Mouse (Mus musculus) stomach, postnatal 0 days (tissue): Measurements from ENCODE around the gene Asb16. TPM values are rescaled to one million over a fixed set of nuclear protein-coding genes. Genes with fewer than 3 reads are reported as not detected.

Experiments
- ATAC-seq: fragments of 200-750 bp; cut with Nextera tagmentation; 2 replicates; pipeline ENCODE4 v1.8.0; 2017; ENCODE audit not compliant: low FRiP score, low TSS enrichment
- DNase-seq: peaks from one replicate; pipeline ENCODE4 v3.0.0-alpha.2; 2016; ENCODE audit warnings: low spot score
- H3K27ac ChIP-seq: fragments of 300-500 bp; sonication (generic); replicated peaks from 2 replicates; pipeline ENCODE4 v1.5.1; 2014; ENCODE audit warnings: mild to moderate bottlenecking, control low read depth
- H3K27me3 ChIP-seq: fragments of 300-500 bp; sonication (generic); 2 replicates; pipeline ENCODE4 v1.6.1; 2014; ENCODE audit warnings: low read length; ENCODE audit not compliant: control insufficient read depth, insufficient read depth
- H3K36me3 ChIP-seq: fragments of 300-500 bp; sonication (generic); 2 replicates; pipeline ENCODE4 v1.6.1; 2014; ENCODE audit warnings: low read length, mixed read lengths; ENCODE audit not compliant: control insufficient read depth, insufficient read depth
- H3K4me1 ChIP-seq: fragments of 300-500 bp; sonication (generic); replicated peaks from 2 replicates; pipeline ENCODE4 v1.6.1; 2014; ENCODE audit warnings: antibody characterized with exemption; ENCODE audit not compliant: control insufficient read depth, insufficient read depth
- H3K4me2 ChIP-seq: fragments of 300-500 bp; sonication (generic); replicated peaks from 2 replicates; pipeline ENCODE4 v1.6.1; 2014; ENCODE audit warnings: low read depth, mild to moderate bottlenecking, control low read depth, moderate library complexity
- H3K4me3 ChIP-seq: fragments of 300-500 bp; sonication (generic); 2 replicates; pipeline ENCODE4 v1.5.1; 2014; ENCODE audit warnings: low read depth, low read length, control low read depth
- H3K9ac ChIP-seq: fragments of 300-500 bp; sonication (generic); 2 replicates; pipeline ENCODE4 v1.6.1; 2014; ENCODE audit warnings: mild to moderate bottlenecking, low read length, control low read depth, mixed read lengths
- H3K9me3 ChIP-seq: fragments of 300-500 bp; sonication (generic); 2 replicates; pipeline ENCODE4 v1.6.1; 2016; ENCODE audit warnings: low read length; ENCODE audit not compliant: control insufficient read depth
- CTCF ChIP-seq: IDR thresholded peaks from 2 replicates; pipeline ENCODE4 v1.5.1; 2016; ENCODE audit warnings: antibody characterized with exemption, low read depth, mild to moderate bottlenecking, moderate library complexity
- EP300 ChIP-seq: optimal IDR thresholded peaks from 2 replicates; pipeline ENCODE3; 2016; ENCODE audit warnings: antibody characterized with exemption
- WGBS: fragments of 180-500 bp; shearing (Covaris S2); extraction: QIAGEN DNeasy Blood & Tissue Kit; methylation state at CpG from one replicate; pipeline ENCODE4 v1.1.7; 2014; 5-methylcytosine and 5-hydroxymethylcytosine counted together
- polyA plus RNA-seq: library from polyadenylated mRNA; unstranded; fragments of >200 nt; fragmentation: Nextera tagmentation; extraction: Ambion mirVana; gene quantifications from 2 replicates; pipeline ENCODE4 v1.2.1, GENCODE M21; 2015

Asb16 gene
- polyA plus RNA-seq, 1 experiment from 2014 or later: 0.04 TPM

- ATAC-seq: no peak
Measured at GRCm38 (mm10) chr11:102305359-102305758, 36.8 kb downstream of the Asb16 start.

GRCm38 (mm10) chr11:102308104-102308503 lies 39.6 kb downstream of the Asb16 start:
- DNase-seq: no peak
- Histone ChIP-seq H3K4me3 (no peak overlapping the region), H3K4me2 (no peak overlapping the region), H3K36me3 (peaks cover 18% of the 10 kb centered on the region), H3K9me3 (no peaks in the 10 kb centered on the region), H3K27ac (no peak overlapping the region), H3K4me1 (peaks cover 6% of the 10 kb centered on the region; the same call in 1 of the 2 replicates), H3K9ac (no peak overlapping the region), H3K27me3 (no peaks in the 10 kb centered on the region)
- TF ChIP-seq EP300 (no peak), CTCF (no peak)
- no peak for ATAC-seq
- 75% methylated on average over 9 of the region's 9 CpGs for WGBS

More at GRCm38 (mm10) chr11:102305359-102305758, 36.8 kb downstream of the Asb16 start:
- H3K4me3 ChIP-seq: no peak overlapping the region
- no peaks in the 10 kb centered on the region for H3K9me3 ChIP-seq
- WGBS: 66% methylated on average over 3 of the region's 3 CpGs
- H3K36me3 ChIP-seq: peaks cover 18% of the 10 kb centered on the region
- H3K4me1 ChIP-seq: peaks cover 6% of the 10 kb centered on the region; the same call in 1 of the 2 replicates
- no peaks in the 10 kb centered on the region for H3K27me3 ChIP-seq
- no peak overlapping the region for H3K9ac ChIP-seq
- DNase-seq: no peak
- H3K27ac ChIP-seq: no peak overlapping the region
- H3K4me2 ChIP-seq: no peak overlapping the region
- TF ChIP-seq CTCF (no peak), EP300 (no peak)

- ATAC-seq: peak; percentile 96
- peak overlapping the region; percentile 55 for H3K4me2 ChIP-seq
- no peaks in the 10 kb centered on the region for H3K9me3 ChIP-seq
- under 1% methylated on average over 27 of the region's 27 CpGs for WGBS
- peak overlapping the region; percentile 34 for H3K4me3 ChIP-seq
- peak overlapping the region; percentile 38; the same call in 1 of the 2 replicates for H3K9ac ChIP-seq
- no peaks in the 10 kb centered on the region for H3K27me3 ChIP-seq
- H3K36me3 ChIP-seq: peaks cover 23% of the 10 kb centered on the region
- peaks cover 6% of the 10 kb centered on the region; the same call in 1 of the 2 replicates for H3K4me1 ChIP-seq
- H3K27ac ChIP-seq: peak overlapping the region; percentile 77
- peak; percentile 99 for DNase-seq
- TF ChIP-seq EP300 (no peak), CTCF (peak; percentile 99)
Measured at GRCm38 (mm10) chr11:102308979-102309378, 40.4 kb downstream of the Asb16 start.

DNA sequence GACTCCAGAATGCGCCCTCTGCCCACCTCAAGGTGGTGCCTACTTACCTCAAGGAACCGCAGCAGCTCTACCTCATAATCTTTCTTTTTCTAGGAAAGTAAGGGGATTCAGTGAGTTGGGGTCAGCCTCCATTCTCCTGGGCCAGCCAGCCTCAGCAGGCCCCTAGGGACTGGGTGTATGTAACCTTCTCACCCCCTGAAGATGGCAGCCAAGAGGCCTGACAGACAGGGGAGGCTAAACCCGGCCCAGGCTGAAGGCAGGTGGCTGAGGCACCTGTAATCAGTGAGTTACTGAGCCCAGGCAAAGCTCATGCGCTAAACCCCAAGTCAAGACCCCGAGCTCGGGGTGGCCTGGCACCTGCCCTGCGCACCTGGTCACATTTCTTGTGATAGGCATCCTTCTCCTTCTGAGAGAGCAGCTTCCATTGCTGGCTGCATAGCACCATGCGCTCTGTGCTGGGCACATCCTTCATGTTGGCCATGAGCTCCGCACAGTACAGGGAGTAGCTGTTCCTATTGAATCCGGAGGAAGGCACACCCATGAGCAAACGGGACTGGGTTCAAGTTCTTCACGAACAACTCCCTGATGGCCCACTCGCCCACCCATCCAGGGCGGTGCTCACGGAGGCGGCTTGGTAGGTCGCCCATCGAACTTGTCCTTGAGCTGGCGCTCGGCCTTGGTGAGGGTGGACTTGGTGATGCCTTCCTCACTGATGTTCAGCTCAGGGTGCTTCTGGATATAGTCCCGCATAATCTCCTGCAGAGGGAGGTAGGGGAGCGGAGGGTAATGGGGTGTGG lies 41.5 kb downstream of the Asb16 start:
- Histone ChIP-seq H3K9ac (peak overlapping the region; percentile 38; the same call in 1 of the 2 replicates), H3K9me3 (no peaks in the 10 kb centered on the region), H3K27ac (peak overlapping the region; percentile 77), H3K36me3 (peaks cover 27% of the 10 kb centered on the region), H3K4me2 (peak overlapping the region; percentile 55), H3K4me1 (peaks cover 6% of the 10 kb centered on the region; the same call in 1 of the 2 replicates), H3K4me3 (peak overlapping the region; percentile 34; the same call in 1 of the 2 replicates), H3K27me3 (no peaks in the 10 kb centered on the region)
- TF ChIP-seq CTCF (no peak), EP300 (no peak)
- 79% methylated on average over 22 of the region's 22 CpGs for WGBS
- ATAC-seq (no peak; the same call in 1 of the 2 replicates), DNase-seq (peak; percentile 27)

DNA sequence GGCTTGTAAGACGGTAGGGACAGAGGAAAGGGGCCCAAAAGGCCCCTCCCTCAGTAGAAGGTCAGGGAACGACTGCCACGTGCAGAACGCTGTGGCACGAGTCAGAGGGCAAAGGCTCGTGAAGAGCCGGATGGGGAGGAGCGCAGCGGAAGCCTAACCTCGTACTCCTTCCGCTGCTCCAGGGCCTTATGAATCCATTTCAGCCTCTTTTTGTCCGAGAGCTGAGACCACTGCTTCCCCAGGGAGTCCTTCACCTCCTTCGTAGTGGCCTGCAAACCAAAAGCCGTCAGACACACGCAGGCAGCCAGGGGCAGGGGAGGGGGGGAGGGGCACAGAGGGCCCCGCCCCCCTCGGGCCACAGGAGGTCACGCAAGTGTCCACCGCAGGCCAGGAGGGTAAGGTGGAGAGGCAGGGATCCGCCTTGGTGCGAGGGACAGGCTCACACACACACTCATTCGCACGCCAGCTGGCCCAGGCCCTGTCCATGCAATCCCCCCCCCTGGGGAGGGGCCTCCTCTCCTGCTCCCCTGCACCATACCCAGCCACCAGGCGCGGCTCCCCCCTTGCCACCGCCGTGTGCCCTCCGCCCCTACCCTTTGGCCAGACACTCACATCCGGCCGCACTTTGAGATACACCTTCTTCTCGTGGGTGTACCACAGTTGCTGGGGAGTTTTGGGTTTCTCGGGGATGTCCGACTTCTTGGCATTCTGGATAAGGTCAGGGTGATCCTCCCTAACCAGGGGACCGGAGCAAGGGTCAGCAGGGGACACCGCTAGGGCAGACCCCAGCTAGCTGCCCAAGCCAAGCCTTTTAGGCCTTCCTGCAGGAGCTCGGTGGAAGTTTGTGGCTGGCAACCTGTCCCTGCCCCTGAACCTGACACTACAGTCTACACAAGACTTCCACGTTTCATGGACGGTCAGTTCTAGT lies 42.5 kb downstream of the Asb16 start:
- Histone ChIP-seq H3K9ac (no peak overlapping the region), H3K9me3 (no peaks in the 10 kb centered on the region), H3K36me3 (peaks cover 27% of the 10 kb centered on the region), H3K27ac (no peak overlapping the region), H3K4me3 (no peak overlapping the region), H3K4me1 (peaks cover 9% of the 10 kb centered on the region), H3K27me3 (no peaks in the 10 kb centered on the region), H3K4me2 (no peak overlapping the region)
- 54% methylated on average over 38 of the region's 38 CpGs for WGBS
- ATAC-seq (no peak), DNase-seq (peak; percentile 25)
- TF ChIP-seq EP300 (no peak), CTCF (no peak)
